Mouse (Mus musculus) cortical plate, adult 2 months (tissue): ENCODE measurements at regions not wholly inside any gene's neighbourhood (a gene's known extent, or its start where the extent isn't known, plus 50 kb on each side); places are given as distances from the start of the nearest gene placed in this dataset.

Experiments
- CTCF ChIP-seq: fragments of 200-500 bp; IDR thresholded peaks from 2 replicates; pipeline ENCODE4 v1.5.1; 2011; ENCODE audit warnings: mild to moderate bottlenecking, control low read depth, low read length; ENCODE audit not compliant: insufficient read depth; ENCODE audit errors: extremely low read depth
- POLR2A ChIP-seq: fragments of 200-500 bp; IDR thresholded peaks from 2 replicates; pipeline ENCODE4 v1.6.1; 2011; ENCODE audit warnings: mild to moderate bottlenecking, low read length, control low read depth; ENCODE audit not compliant: insufficient read depth; ENCODE audit errors: extremely low read depth

DNA sequence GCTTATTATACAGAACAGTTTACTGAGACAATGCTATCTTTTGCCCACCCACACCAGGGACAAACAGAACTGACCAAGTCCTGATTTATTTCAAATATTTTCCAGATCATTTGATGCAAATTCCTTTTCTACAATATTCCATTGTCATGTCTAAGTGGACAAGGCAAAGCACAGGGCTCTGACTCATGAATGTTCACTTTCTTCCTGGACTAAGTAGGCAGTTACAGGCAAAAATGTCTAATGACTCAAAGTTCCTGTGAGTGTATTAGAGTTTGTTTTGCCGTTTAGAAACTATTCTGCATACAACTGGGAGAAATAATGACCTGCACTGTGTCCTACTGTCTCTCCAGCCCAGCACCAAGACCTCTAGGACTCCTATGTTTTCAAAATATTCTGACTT lies 189.8 kb upstream of the Galnt5 start:
- TF ChIP-seq CTCF (no peak), POLR2A (no peak)
